Mouse (Mus musculus) embryonic fibroblast, embryonic 13.5 days (primary cell): ENCODE results near the gene Fbxl13.
"Not testable (repeated sequence)": the region's sequence is repeated elsewhere in the genome, so short reads cannot be mapped to it uniquely, and the experiment has no call there.

Experiments
- CTCF ChIP-seq: IDR thresholded peaks from 2 replicates; pipeline ENCODE4 v1.5.1; 2011; ENCODE audit warnings: mild to moderate bottlenecking, control low read depth, low read length, moderate library complexity, borderline replicate concordance; ENCODE audit not compliant: insufficient read depth
- POLR2A ChIP-seq: IDR thresholded peaks from 2 replicates; pipeline ENCODE4 v1.6.1; 2011; ENCODE audit warnings: low read depth, mild to moderate bottlenecking, control low read depth, low read length, moderate library complexity

GRCm38 (mm10) chr5:21614299-21614698, 31.1 kb downstream of the Fbxl13 start:
- not testable (repeated sequence) for TF ChIP-seq POLR2A, CTCF
